Mouse (Mus musculus) hindbrain, embryonic 13.5 days (tissue): Measurements from ENCODE around the gene Matn1. TPM values are rescaled to one million over a fixed set of nuclear protein-coding genes. Genes with fewer than 3 reads are reported as not detected.
A peak's percentile ranks its signal among the peaks of the same experiment; 100 is the strongest.

Source experiments
- ATAC-seq: fragments of 200-750 bp; cut with Nextera tagmentation; 2 replicates; pipeline ENCODE4 v1.8.0; 2017; ENCODE audit warnings: moderate TSS enrichment; ENCODE audit not compliant: low FRiP score
- H3K27ac ChIP-seq: fragments of 300-500 bp; sonication (generic); 2 replicates; pipeline ENCODE4 v1.5.1; 2015; ENCODE audit warnings: inconsistent platforms, mild to moderate bottlenecking, moderate library complexity
- H3K27me3 ChIP-seq: fragments of 300-500 bp; sonication (generic); 2 replicates; pipeline ENCODE4 v1.6.1; 2015; ENCODE audit warnings: mild to moderate bottlenecking, inconsistent platforms
- H3K36me3 ChIP-seq: fragments of 300-500 bp; sonication (generic); 2 replicates; pipeline ENCODE4 v1.6.1; 2015; ENCODE audit warnings: mild to moderate bottlenecking, inconsistent platforms
- H3K4me1 ChIP-seq: fragments of 300-500 bp; sonication (generic); replicated peaks from 2 replicates; pipeline ENCODE4 v1.6.1; 2015; ENCODE audit warnings: inconsistent platforms
- H3K4me2 ChIP-seq: fragments of 300-500 bp; sonication (generic); 2 replicates; pipeline ENCODE4 v1.6.1; 2015; ENCODE audit warnings: inconsistent platforms, mild to moderate bottlenecking, moderate library complexity
- H3K4me3 ChIP-seq: fragments of 300-500 bp; sonication (generic); 2 replicates; pipeline ENCODE4 v1.5.1; 2015; ENCODE audit warnings: mild to moderate bottlenecking, inconsistent platforms
- H3K9ac ChIP-seq: fragments of 300-500 bp; sonication (generic); 2 replicates; pipeline ENCODE4 v1.6.1; 2015; ENCODE audit warnings: mild to moderate bottlenecking, inconsistent platforms
- H3K9me3 ChIP-seq: fragments of 300-500 bp; sonication (generic); 2 replicates; pipeline ENCODE4 v1.6.1; 2016; ENCODE audit warnings: inconsistent platforms
- WGBS: fragments of 180-500 bp; shearing (Covaris S2); methylation state at CpG from one replicate; pipeline ENCODE4 v1.1.7; 2015; 5-methylcytosine and 5-hydroxymethylcytosine counted together
- polyA plus RNA-seq: library from polyadenylated mRNA; unstranded; fragments of >200 nt; fragmentation: Nextera tagmentation; extraction: Ambion mirVana; gene quantifications from 2 replicates; pipeline ENCODE4 v1.2.1, GENCODE M21; 2015

Matn1 gene
- polyA plus RNA-seq, 1 experiment from 2014 or later = 0.71 TPM

GRCm38 (mm10) chr4:130919750-130920356 lies 24.3 kb upstream of the Matn1 start:
- 63% methylated on average over 9 of the region's 9 CpGs for WGBS
- Histone ChIP-seq H3K4me1 (peaks cover 28% of the 10 kb centered on the region), H3K27me3 (peaks cover 2% of the 10 kb centered on the region; the same call in 1 of the 2 replicates), H3K4me2 (no peak overlapping the region), H3K4me3 (no peak overlapping the region), H3K36me3 (no peaks in the 10 kb centered on the region), H3K27ac (peak overlapping the region; percentile 8; the same call in 1 of the 2 replicates), H3K9me3 (no peaks in the 10 kb centered on the region), H3K9ac (no peak overlapping the region)
- ATAC-seq = no peak

GRCm38 (mm10) chr4:130920951-130921693 lies 23.1 kb upstream of the Matn1 start:
- Histone ChIP-seq H3K9me3 (no peaks in the 10 kb centered on the region), H3K4me3 (no peak overlapping the region), H3K36me3 (no peaks in the 10 kb centered on the region), H3K27ac (0 out of 2 replicates have a peak overlapping the region, but pooled peaks have one; percentile 35), H3K4me2 (no peak overlapping the region), H3K4me1 (peaks cover 27% of the 10 kb centered on the region), H3K27me3 (no peaks in the 10 kb centered on the region; the same call in 1 of the 2 replicates), H3K9ac (0 out of 2 replicates have a peak overlapping the region, but pooled peaks have one; percentile 29)
- ATAC-seq = no peak
- 38% methylated on average over 12 of the region's 12 CpGs for WGBS

- 63% methylated on average over 10 of the region's 10 CpGs for WGBS
- no peak for ATAC-seq
- no peak overlapping the region for H3K27ac ChIP-seq
These were observed 22.2 kb upstream of the Matn1 start for GRCm38 (mm10) chr4:130921986-130922385.

GRCm38 (mm10) chr4:130926274-130926673 lies 17.9 kb upstream of the Matn1 start:
- Histone ChIP-seq H3K4me1 (peaks cover 5% of the 10 kb centered on the region), H3K9ac (no peak overlapping the region), H3K4me3 (no peak overlapping the region), H3K27me3 (no peaks in the 10 kb centered on the region), H3K4me2 (no peak overlapping the region), H3K9me3 (no peaks in the 10 kb centered on the region), H3K27ac (no peak overlapping the region), H3K36me3 (no peaks in the 10 kb centered on the region)
- no peak for ATAC-seq
- 59% methylated on average over 6 of the region's 6 CpGs for WGBS

More at GRCm38 (mm10) chr4:130921986-130922385, 22.2 kb upstream of the Matn1 start:
- Histone ChIP-seq H3K9ac (no peak overlapping the region), H3K4me3 (no peak overlapping the region), H3K4me1 (peaks cover 27% of the 10 kb centered on the region), H3K27me3 (no peaks in the 10 kb centered on the region; the same call in 1 of the 2 replicates), H3K36me3 (no peaks in the 10 kb centered on the region), H3K4me2 (no peak overlapping the region), H3K9me3 (no peaks in the 10 kb centered on the region)

- Histone ChIP-seq H3K27me3 (no peaks in the 10 kb centered on the region), H3K4me1 (no peaks in the 10 kb centered on the region), H3K27ac (no peak overlapping the region), H3K9ac (no peak overlapping the region), H3K36me3 (no peaks in the 10 kb centered on the region), H3K4me3 (no peak overlapping the region), H3K4me2 (no peak overlapping the region), H3K9me3 (no peaks in the 10 kb centered on the region)
- 88% methylated on average over 12 of the region's 12 CpGs for WGBS
- no peak for ATAC-seq
These were observed 16.4 kb upstream of the Matn1 start for GRCm38 (mm10) chr4:130927821-130928220.

- no peak overlapping the region for H3K27ac ChIP-seq
- no peaks in the 10 kb centered on the region for H3K9me3 ChIP-seq
- H3K4me2 ChIP-seq = no peak overlapping the region
- no peak overlapping the region for H3K9ac ChIP-seq
- ATAC-seq = no peak
- peaks cover 5% of the 10 kb centered on the region; the same call in 1 of the 2 replicates for H3K4me1 ChIP-seq
- WGBS = 70% methylated on average over 14 of the region's 14 CpGs
- H3K4me3 ChIP-seq = no peak overlapping the region
- H3K36me3 ChIP-seq = no peaks in the 10 kb centered on the region
- peaks cover 12% of the 10 kb centered on the region for H3K27me3 ChIP-seq
These were observed 1.5 kb upstream of the Matn1 start for GRCm38 (mm10) chr4:130942644-130943043.

GRCm38 (mm10) chr4:130944779-130945178 lies 594 bp downstream of the Matn1 start:
- Histone ChIP-seq H3K4me2 (no peak overlapping the region), H3K9me3 (no peaks in the 10 kb centered on the region), H3K36me3 (no peaks in the 10 kb centered on the region), H3K4me3 (no peak overlapping the region), H3K27me3 (peaks cover 12% of the 10 kb centered on the region), H3K27ac (no peak overlapping the region), H3K9ac (no peak overlapping the region), H3K4me1 (peaks cover 5% of the 10 kb centered on the region; the same call in 1 of the 2 replicates)
- WGBS = 83% methylated on average over 7 of the region's 7 CpGs
- no peak for ATAC-seq

GRCm38 (mm10) chr4:130947094-130947647 lies 3.0 kb downstream of the Matn1 start:
- peaks cover 5% of the 10 kb centered on the region; the same call in 1 of the 2 replicates for H3K4me1 ChIP-seq
- 19% methylated on average over 13 of the region's 13 CpGs for WGBS
- no peak overlapping the region for H3K4me3 ChIP-seq
- ATAC-seq = no peak
- H3K9ac ChIP-seq = no peak overlapping the region
- peaks cover 12% of the 10 kb centered on the region for H3K27me3 ChIP-seq
- H3K36me3 ChIP-seq = no peaks in the 10 kb centered on the region
- H3K27ac ChIP-seq = no peak overlapping the region
- no peak overlapping the region for H3K4me2 ChIP-seq
- H3K9me3 ChIP-seq = no peaks in the 10 kb centered on the region

GRCm38 (mm10) chr4:130949821-130950384 lies 5.7 kb downstream of the Matn1 start:
- H3K27ac ChIP-seq = no peak overlapping the region
- no peak overlapping the region for H3K4me3 ChIP-seq
- no peak overlapping the region for H3K4me2 ChIP-seq
- WGBS = 87% methylated on average over 35 of the region's 35 CpGs
- ATAC-seq = no peak
- no peaks in the 10 kb centered on the region for H3K36me3 ChIP-seq
- H3K4me1 ChIP-seq = peaks cover 5% of the 10 kb centered on the region; the same call in 1 of the 2 replicates
- H3K9ac ChIP-seq = no peak overlapping the region
- 0 out of 2 replicates have a peak, but pooled peaks cover 9% of the 10 kb centered on the region for H3K27me3 ChIP-seq
- H3K9me3 ChIP-seq = no peaks in the 10 kb centered on the region

GRCm38 (mm10) chr4:130952531-130952930 lies 8.3 kb downstream of the Matn1 start:
- H3K4me3 ChIP-seq = no peak overlapping the region
- no peak overlapping the region for H3K9ac ChIP-seq
- peaks cover 13% of the 10 kb centered on the region; the same call in 1 of the 2 replicates for H3K27me3 ChIP-seq
- no peak overlapping the region for H3K27ac ChIP-seq
- H3K4me1 ChIP-seq = 0 out of 2 replicates have a peak, but pooled peaks cover 6% of the 10 kb centered on the region
- H3K36me3 ChIP-seq = no peaks in the 10 kb centered on the region
- H3K9me3 ChIP-seq = no peaks in the 10 kb centered on the region
- WGBS = 59% methylated on average over 17 of the region's 17 CpGs
- H3K4me2 ChIP-seq = no peak overlapping the region
- ATAC-seq = no peak

- ATAC-seq = no peak
- H3K4me3 ChIP-seq = no peak overlapping the region
- H3K27me3 ChIP-seq = peaks cover 25% of the 10 kb centered on the region; the same call in 1 of the 2 replicates
These were observed 13.0 kb downstream of the Matn1 start for GRCm38 (mm10) chr4:130957156-130957555.

GRCm38 (mm10) chr4:130958812-130959211 lies 14.6 kb downstream of the Matn1 start:
- H3K9ac ChIP-seq = no peak overlapping the region; the same call in 1 of the 2 replicates
- H3K4me1 ChIP-seq = 0 out of 2 replicates have a peak, but pooled peaks cover 9% of the 10 kb centered on the region
- H3K27me3 ChIP-seq = peaks cover 27% of the 10 kb centered on the region; the same call in 1 of the 2 replicates
- no peak overlapping the region for H3K4me2 ChIP-seq
- WGBS = 73% methylated on average over 5 of the region's 5 CpGs
- H3K36me3 ChIP-seq = no peaks in the 10 kb centered on the region
- ATAC-seq = no peak
- no peak overlapping the region for H3K4me3 ChIP-seq
- no peaks in the 10 kb centered on the region for H3K9me3 ChIP-seq
- H3K27ac ChIP-seq = no peak overlapping the region

More at GRCm38 (mm10) chr4:130957156-130957555, 13.0 kb downstream of the Matn1 start:
- H3K27ac ChIP-seq = no peak overlapping the region
- 0 out of 2 replicates have a peak overlapping the region, but pooled peaks have one; percentile 13 for H3K9ac ChIP-seq
- H3K9me3 ChIP-seq = no peaks in the 10 kb centered on the region
- 61% methylated on average over 10 of the region's 10 CpGs for WGBS
- no peak overlapping the region for H3K4me2 ChIP-seq
- H3K36me3 ChIP-seq = no peaks in the 10 kb centered on the region
- H3K4me1 ChIP-seq = 0 out of 2 replicates have a peak, but pooled peaks cover 9% of the 10 kb centered on the region
